Comparison of ENCODE assay signal across 8 mouse cellular contexts in the genomic region with DNA sequence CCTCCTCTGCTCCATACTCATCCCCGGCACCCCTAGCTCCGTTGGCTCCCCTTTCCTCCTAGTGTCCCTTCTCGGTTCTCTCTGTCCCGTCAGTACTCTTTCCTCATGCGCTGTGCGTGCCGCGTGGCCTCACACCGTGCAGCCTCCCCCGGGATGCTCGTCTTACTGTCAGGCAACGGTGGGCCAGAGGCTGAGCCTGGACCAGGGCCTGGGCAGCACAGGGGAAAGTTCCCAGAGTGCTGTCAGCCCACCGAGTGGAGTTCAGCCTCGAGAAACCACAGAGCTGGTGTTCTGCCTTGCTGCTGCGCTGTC. TPM values are rescaled to one million over a fixed set of nuclear protein-coding genes. Genes with fewer than 3 reads are reported as not detected.
DNase-seq lines count a peak whose midpoint lies in the region; ATAC-seq lines count a peak whose summit lies in the region.

No protein-coding gene starts in this region.

- H3K27ac ChIP-seq in heart, embryonic 10.5 days, result peak overlapping the region; percentile 95
- H3K27ac ChIP-seq in forebrain, embryonic 11.5 days (ENCODE audit: low read depth, low read length), result no peak overlapping the region
- peak overlapping the region; percentile 57 for H3K27ac ChIP-seq in intestine, embryonic 14.5 days (ENCODE audit: low read depth)
- H3K27ac ChIP-seq in midbrain, embryonic 12.5 days (replicated peaks), result peak overlapping the region; percentile 79

- H3K36me3 ChIP-seq in heart, embryonic 10.5 days, result no peaks in the 10 kb centered on the region
- H3K36me3 ChIP-seq in forebrain, embryonic 11.5 days (ENCODE audit: control insufficient read depth, insufficient read depth, low read length), result no peaks in the 10 kb centered on the region
- no peaks in the 10 kb centered on the region for H3K36me3 ChIP-seq in intestine, embryonic 14.5 days (ENCODE audit: control insufficient read depth, insufficient read depth, low read length)
- H3K36me3 ChIP-seq in midbrain, embryonic 12.5 days, result no peaks in the 10 kb centered on the region

- peak overlapping the region; percentile 84 for H3K9ac ChIP-seq in forebrain, embryonic 11.5 days (ENCODE audit: low read length)
- H3K9ac ChIP-seq in intestine, embryonic 14.5 days (ENCODE audit: low read length), result peak overlapping the region; percentile 70
- H3K9ac ChIP-seq in midbrain, embryonic 12.5 days (replicated peaks), result peak overlapping the region; percentile 73

- no peak for DNase-seq in heart, embryonic 10.5 days (ENCODE audit: low spot score)
- DNase-seq in heart, postnatal 25 days (ENCODE audit: low spot score), result no peak
- DNase-seq in MEL-GATA-1-ER (ENCODE audit: extremely low read depth, low read depth), result peak; percentile 37
- DNase-seq in forebrain, embryonic 11.5 days (ENCODE audit: low spot score), result peak; percentile 66
- DNase-seq in intestine, embryonic 14.5 days (ENCODE audit: low spot score), result no peak
- DNase-seq in layer of hippocampus, postnatal 14 days (ENCODE audit: low spot score in 2 of 2), result no peak
- no peak for DNase-seq in left cerebral cortex, adult 8-10 months (ENCODE audit: low spot score in 2 of 2)

- 1% methylated on average over 15 of the region's 15 CpGs for WGBS in heart, embryonic 10.5 days
- WGBS in forebrain, embryonic 11.5 days, result 2% methylated on average over 15 of the region's 15 CpGs
- WGBS in intestine, embryonic 14.5 days, result under 1% methylated on average over 15 of the region's 15 CpGs
- WGBS in midbrain, embryonic 12.5 days, result 1% methylated on average over 15 of the region's 15 CpGs

- H3K4me2 ChIP-seq in forebrain, embryonic 11.5 days (ENCODE audit: low read depth, low read length, severe bottlenecking), result peak overlapping the region; percentile 93
- peak overlapping the region; percentile 68 for H3K4me2 ChIP-seq in intestine, embryonic 14.5 days (ENCODE audit: low read length)
- H3K4me2 ChIP-seq in midbrain, embryonic 12.5 days (replicated peaks), result peak overlapping the region; percentile 79

- intact Hi-C loops in heart, postnatal 25 days (cut with DNase I), result no loop called here

- peak; percentile 13; the same call in 1 of the 2 replicates for ATAC-seq in forebrain, embryonic 11.5 days (replicated peaks; ENCODE audit: low FRiP score)
- ATAC-seq in intestine, embryonic 14.5 days (replicated peaks; ENCODE audit: low FRiP score, low TSS enrichment, low read depth), result no peak; the same call in 1 of the 2 replicates
- ATAC-seq in midbrain, embryonic 12.5 days (ENCODE audit: low FRiP score, low read depth), result peak; percentile 38; the same call in 1 of the 2 replicates

- no peaks in the 10 kb centered on the region for H3K9me3 ChIP-seq in heart, embryonic 10.5 days
- no peaks in the 10 kb centered on the region for H3K9me3 ChIP-seq in forebrain, embryonic 11.5 days (ENCODE audit: control insufficient read depth, low read length)
- no peaks in the 10 kb centered on the region for H3K9me3 ChIP-seq in intestine, embryonic 14.5 days (ENCODE audit: control insufficient read depth, low read length)
- no peaks in the 10 kb centered on the region for H3K9me3 ChIP-seq in midbrain, embryonic 12.5 days

- peaks cover 5% of the 10 kb centered on the region; the same call in 1 of the 2 replicates for H3K27me3 ChIP-seq in heart, embryonic 10.5 days (ENCODE audit: insufficient read depth, poor library complexity, severe bottlenecking)
- H3K27me3 ChIP-seq in forebrain, embryonic 11.5 days (ENCODE audit: control insufficient read depth, insufficient read depth, low read length), result no peaks in the 10 kb centered on the region
- no peaks in the 10 kb centered on the region for H3K27me3 ChIP-seq in intestine, embryonic 14.5 days (replicated peaks; ENCODE audit: control insufficient read depth, insufficient read depth, low read length)
- 0 out of 2 replicates have a peak, but pooled peaks cover 5% of the 10 kb centered on the region for H3K27me3 ChIP-seq in midbrain, embryonic 12.5 days

- peak overlapping the region; percentile 91 for H3K4me3 ChIP-seq in heart, embryonic 10.5 days
- H3K4me3 ChIP-seq in forebrain, embryonic 11.5 days (ENCODE audit: low read depth, low read length), result peak overlapping the region; percentile 81
- peak overlapping the region; percentile 88 for H3K4me3 ChIP-seq in intestine, embryonic 14.5 days (ENCODE audit: low read depth, low read length)
- H3K4me3 ChIP-seq in midbrain, embryonic 12.5 days, result peak overlapping the region; percentile 83

- peaks cover 24% of the 10 kb centered on the region for H3K4me1 ChIP-seq in heart, embryonic 10.5 days
- H3K4me1 ChIP-seq in forebrain, embryonic 11.5 days (replicated peaks; ENCODE audit: control insufficient read depth, insufficient read depth, low read length), result peaks cover 8% of the 10 kb centered on the region
- H3K4me1 ChIP-seq in intestine, embryonic 14.5 days (replicated peaks; ENCODE audit: control insufficient read depth, insufficient read depth, low read length), result peaks cover 9% of the 10 kb centered on the region; the same call in 1 of the 2 replicates
- H3K4me1 ChIP-seq in midbrain, embryonic 12.5 days, result peaks cover 27% of the 10 kb centered on the region

RNA-seq across cellular contexts. Expression of a gene that starts 0.5 kb away (rescaled TPM):
- polyA plus RNA-seq in heart, embryonic 10.5 days (2016; fragmentation: Nextera tagmentation; extraction: Ambion mirVana), result 15.8 and 18.5 TPM in 2 replicates
- 1 to 10 TPM; 5.6 to 6.4 TPM for total RNA-seq in heart, postnatal 25 days (2021)
- polyA plus RNA-seq in forebrain, embryonic 11.5 days (2014; fragmentation: Nextera tagmentation; extraction: Ambion mirVana), result 16.6 and 16.9 TPM in 2 replicates
- polyA plus RNA-seq in intestine, embryonic 14.5 days (2014; fragmentation: Nextera tagmentation; extraction: Ambion mirVana), result 18.5 and 18.7 TPM in 2 replicates
- 14.2 and 16.3 TPM in 2 replicates for polyA plus RNA-seq in midbrain, embryonic 12.5 days (2016; fragmentation: Nextera tagmentation; extraction: Ambion mirVana)
- total RNA-seq in layer of hippocampus, postnatal 14 days (2021), result 10 to 100 TPM; 21.7 to 22.1 TPM
- total RNA-seq in left cerebral cortex, adult 8-10 months (2022), result 10 to 100 TPM; 16.5 to 21.5 (median 16.8) TPM

Comparison
In these comparisons a context has a peak if more than half of its experiments do, and no peak if none do; other contexts are left out.
1. DNase-seq: peak in MEL-GATA-1-ER (single experiment) and forebrain, embryonic 11.5 days (single experiment); none in heart, embryonic 10.5 days (single experiment), heart, postnatal 25 days (single experiment), intestine, embryonic 14.5 days (single experiment), layer of hippocampus, postnatal 14 days (0 of 2) and left cerebral cortex, adult 8-10 months (0 of 2).
2. Peak in every context shown above with its lines, with median percentiles within 50 percentile points of each other: H3K4me3 ChIP-seq, H3K4me2 ChIP-seq and H3K9ac ChIP-seq.